10 mouse cellular contexts compared by ENCODE assay signal in the genomic region with DNA sequence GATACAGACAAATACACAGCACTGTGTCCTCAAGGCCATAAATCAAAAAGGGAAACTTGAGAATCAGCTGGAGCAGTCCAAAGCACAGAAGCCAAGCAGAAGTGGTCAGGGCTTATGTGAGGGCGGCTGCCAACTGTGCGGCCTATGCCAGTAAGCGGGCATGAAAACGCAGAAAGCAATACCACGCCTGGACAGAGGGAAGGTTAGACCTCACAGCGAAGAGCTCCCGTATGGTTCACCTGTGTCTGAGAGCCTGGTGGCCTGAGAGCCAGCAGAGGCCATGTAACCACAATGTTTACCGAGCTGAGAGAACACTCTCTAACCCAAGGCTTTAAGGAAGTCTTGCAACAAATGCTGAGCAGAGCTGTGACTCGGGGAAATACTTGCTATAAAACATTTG.
DNase-seq lines count a peak whose midpoint lies in the region; ATAC-seq and TF ChIP-seq lines count a peak whose summit lies in the region.
"Had no signal": no experiment of that assay in that cellular context is flagged by ENCODE, and none has a peak within 500 bp of the region (broad histone marks: within the 10 kb centered on the region; RNA-seq: fewer than 3 reads in every experiment).

No protein-coding gene starts in this region.

- H3K9me3 ChIP-seq in stomach, postnatal 0 days (ENCODE audit: control insufficient read depth, low read length), result no peaks in the 10 kb centered on the region

- no peak overlapping the region for H3K4me2 ChIP-seq in stomach, postnatal 0 days (replicated peaks; ENCODE audit: low read depth)
- H3K4me2 ChIP-seq: lung, embryonic 14.5 days had no signal

- peaks cover 9% of the 10 kb centered on the region for H3K36me3 ChIP-seq in stomach, postnatal 0 days (ENCODE audit: control insufficient read depth, insufficient read depth, low read length)

- H3K27me3 ChIP-seq in stomach, postnatal 0 days (ENCODE audit: control insufficient read depth, insufficient read depth, low read length), result no peaks in the 10 kb centered on the region

- no peak for TF ChIP-seq CTCF in stomach, postnatal 0 days (IDR thresholded peaks at IDR 0.05; ENCODE audit: low read depth)

- H3K9ac ChIP-seq in stomach, postnatal 0 days (ENCODE audit: low read length), result no peak overlapping the region; the same call in 1 of the 2 replicates
- H3K9ac ChIP-seq: lung, embryonic 14.5 days had no signal

- peak overlapping the region; percentile 24; the same call in 1 of the 2 replicates for H3K27ac ChIP-seq in stomach, postnatal 0 days (replicated peaks)

- 71% methylated on average over 9 of the region's 9 CpGs for WGBS in stomach, postnatal 0 days

- H3K4me1 ChIP-seq in stomach, postnatal 0 days (replicated peaks; ENCODE audit: control insufficient read depth, insufficient read depth), result peaks cover 3% of the 10 kb centered on the region; the same call in 1 of the 2 replicates

- ATAC-seq in stomach, postnatal 0 days (ENCODE audit: low FRiP score, low TSS enrichment), result peak; percentile 75

- DNase-seq in cerebellum, postnatal 10 days, result peak; percentile 29 to 44
- DNase-seq in cerebellum, adult 9-11 months, result no peak
- peak; percentile 55 for DNase-seq in lung, postnatal 36 days
- DNase-seq in lung, postnatal 14 days, result no peak
- DNase-seq in gastrocnemius, postnatal 25 days, result peak; percentile 74
- peak; percentile 34 for DNase-seq in stomach, postnatal 0 days (ENCODE audit: low spot score)
- no peak for DNase-seq in cerebellum, postnatal 4 days (ENCODE audit: low spot score in 2 of 2)
- DNase-seq in thymus, postnatal 0 days (ENCODE audit: low spot score), result no peak
- DNase-seq: lung, embryonic 14.5 days; thymus, postnatal 4 days had no signal

- no peak overlapping the region for H3K4me3 ChIP-seq in stomach, postnatal 0 days (ENCODE audit: low read depth, low read length)

- no peak for TF ChIP-seq EP300 in stomach, postnatal 0 days (optimal IDR thresholded peaks at IDR 0.05)

Comparison
In these comparisons a context has a peak if more than half of its experiments do, and no peak if none do; other contexts are left out.
1. DNase-seq: peak in cerebellum, postnatal 10 days (2 of 2), lung, postnatal 36 days (single experiment), gastrocnemius, postnatal 25 days (single experiment) and stomach, postnatal 0 days (single experiment); none in cerebellum, adult 9-11 months (single experiment), lung, postnatal 14 days (single experiment), cerebellum, postnatal 4 days (0 of 2) and thymus, postnatal 0 days (single experiment).